Mouse (Mus musculus) gastrocnemius, adult 8-10 months (tissue): ENCODE measurements around the gene Cd5. TPM values are rescaled to one million over a fixed set of nuclear protein-coding genes. Genes with fewer than 3 reads are reported as not detected.

Experiments used
- DNase-seq, 2 experiments: peaks; one replicate each; pipeline ENCODE4 v3.0.0; 2022; ENCODE audit warnings: low spot score in 2 of 2
- total RNA-seq, 4 experiments: library from RNA; stranded (reverse); gene quantifications; 2 replicates each; pipeline ENCODE4 v1.2.4; 2022

Cd5 gene
- total RNA-seq, 4 experiments from 2014 or later, result 0.27 TPM; not detected in 3

DNA sequence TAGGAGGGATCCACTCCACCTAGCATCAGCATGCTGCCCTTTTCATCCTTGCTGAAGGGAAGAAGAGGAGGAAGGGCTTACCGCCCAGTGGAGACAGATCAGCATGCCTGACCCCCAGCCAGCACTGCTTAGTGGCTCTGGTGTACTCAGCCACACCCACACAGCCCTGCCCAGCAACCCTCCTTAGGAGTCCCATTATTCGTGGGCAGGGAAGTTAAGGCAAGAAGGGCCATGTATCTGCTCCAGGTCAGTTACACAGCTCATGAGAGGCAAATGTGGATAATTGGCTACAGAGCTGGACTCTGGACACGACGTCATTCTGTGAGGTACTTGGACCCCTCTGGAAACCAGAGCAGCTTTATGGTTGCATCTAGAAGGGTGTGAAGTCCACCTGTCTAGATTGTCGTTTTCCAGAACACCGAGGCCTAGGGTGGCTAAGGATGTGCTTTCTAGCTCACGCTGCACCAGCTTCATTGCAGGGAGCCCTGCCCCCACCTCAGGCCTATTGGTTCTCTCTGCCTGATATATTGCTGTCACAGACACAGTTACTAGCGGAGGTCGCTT, 66.9 kb downstream of the Cd5 start:
- DNase-seq, result no peak

DNA sequence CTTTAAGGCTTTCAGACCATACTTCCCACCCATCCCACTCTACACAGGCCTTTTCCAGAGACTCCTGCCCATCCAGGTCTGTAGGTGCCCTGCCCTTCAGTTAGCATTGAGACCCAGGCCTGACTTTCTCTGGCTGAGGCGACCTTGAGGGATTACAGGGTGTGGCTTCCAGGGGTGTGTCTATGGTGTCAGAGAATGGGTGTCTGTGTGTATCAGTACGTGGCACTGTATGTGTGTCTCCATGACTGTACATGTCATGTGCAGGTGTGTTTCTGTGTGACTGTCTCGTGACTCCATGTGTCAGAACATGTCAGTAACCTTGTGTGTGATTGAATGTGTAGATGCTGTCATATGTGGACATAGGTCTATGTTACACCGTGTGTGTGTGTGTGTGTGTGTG, 67.5 kb downstream of the Cd5 start:
- no peak for DNase-seq

Other genes starting within 250 kb of the Cd5 start
- gene Cpsf7, start 213.7 kb downstream of the Cd5 start, total RNA-seq, result 10 to 100 TPM; 14.9 to 17.1 (median 16.0) TPM
- gene Sdhaf2, start 212.9 kb downstream of the Cd5 start, total RNA-seq, result 10 to 100 TPM; 47.2 to 53.6 (median 48.0) TPM
- gene Tmem216, start 182.8 kb downstream of the Cd5 start, total RNA-seq, result 1 to 10 TPM; 2.3 to 3.1 (median 2.7) TPM
- gene Cyb561a3, start 161.8 kb downstream of the Cd5 start, total RNA-seq, result 1 to 10 TPM; 7.6 to 8.3 (median 7.8) TPM
- gene Tmem138, start 161.6 kb downstream of the Cd5 start, total RNA-seq, result 1 to 10 TPM in 2 of 4 experiments, under 1 TPM in 2; 0.80 to 1.7 (median 1.1) TPM
- 100 to 1,000 TPM; 116 to 144 (median 125) TPM for gene Ddb1, start 133.7 kb downstream of the Cd5 start, total RNA-seq
- gene Tkfc, start 133.3 kb downstream of the Cd5 start, total RNA-seq, result 1 to 10 TPM; 3.5 to 4.5 (median 3.6) TPM
- gene Vwce, start 104.8 kb downstream of the Cd5 start, total RNA-seq, result not detected
- gene Pga5, start 60.9 kb downstream of the Cd5 start, total RNA-seq, result not detected
- 10 to 100 TPM; 21.1 to 33.7 (median 28.3) TPM for gene Vps37c, start 50.3 kb downstream of the Cd5 start, total RNA-seq
- not detected for gene Cd6, start 91.1 kb upstream of the Cd5 start, total RNA-seq
- gene Slc15a3, start 100.7 kb upstream of the Cd5 start, total RNA-seq, result under 1 TPM; 0.08 to 0.45 (median 0.22) TPM
- 1 to 10 TPM; 2.7 to 4.3 (median 3.4) TPM for gene Tmem132a, start 130.9 kb upstream of the Cd5 start, total RNA-seq
- 100 to 1,000 TPM; 228 to 296 (median 253) TPM for gene Tmem109, start 143.0 kb upstream of the Cd5 start, total RNA-seq
- gene Prpf19, start 156.2 kb upstream of the Cd5 start, total RNA-seq, result 100 to 1,000 TPM; 151 to 188 (median 167) TPM
- gene Zp1, start 181.6 kb upstream of the Cd5 start, total RNA-seq, result not detected
- not detected for gene Ptgdr2, start 198.2 kb upstream of the Cd5 start, total RNA-seq
- 10 to 100 TPM; 13.4 to 14.5 (median 13.9) TPM for gene Ccdc86, start 210.3 kb upstream of the Cd5 start, total RNA-seq
- not detected for gene Ms4a10, start 235.7 kb upstream of the Cd5 start, total RNA-seq